Mouse (Mus musculus): Measurements from ENCODE around the gene Plch1.

Plch1 gene

GRCm38 (mm10) chr3:63692727-63693126, 206.5 kb downstream of the Plch1 start:
- DNase-seq (ENCODE audit: low spot score), result no peak

GRCm38 (mm10) chr3:63668779-63669178, 230.5 kb downstream of the Plch1 start:
- no peak for DNase-seq (ENCODE audit: low spot score)

- DNase-seq (ENCODE audit: low spot score), result no peak
Observed at GRCm38 (mm10) chr3:63665307-63665706, 234.0 kb downstream of the Plch1 start.

GRCm38 (mm10) chr3:63664575-63665243, 234.6 kb downstream of the Plch1 start:
- no peak for DNase-seq (ENCODE audit: low spot score)

Data from ovary, adult 18-20 months (tissue).